Mouse (Mus musculus): ENCODE data around the gene Mettl17. TPM values are rescaled to one million over a fixed set of nuclear protein-coding genes. Genes with fewer than 3 reads are reported as not detected.

The Mettl17 gene
- polyA plus RNA-seq, 1 experiment from 2014 or later = 37.9 TPM

- Histone ChIP-seq H3K27me3 (ENCODE audit: control insufficient read depth, insufficient read depth, low read length) (no peaks in the 10 kb centered on the region), H3K27ac (replicated peaks; ENCODE audit: low read depth, low read length) (no peak within 1 kb of the TSS), H3K36me3 (replicated peaks; ENCODE audit: control insufficient read depth, insufficient read depth, low read depth, low read length) (no peaks in the 10 kb centered on the region), H3K4me1 (ENCODE audit: control insufficient read depth, insufficient read depth, low read length) (no peaks in the 10 kb centered on the region), H3K9me3 (replicated peaks; ENCODE audit: control insufficient read depth, low read length) (no peaks in the 10 kb centered on the region), H3K9ac (replicated peaks; ENCODE audit: low read length) (peak within 1 kb of the TSS; percentile 4), H3K4me3 (ENCODE audit: low read depth, low read length) (peak within 1 kb of the TSS; percentile 49), H3K4me2 (ENCODE audit: low read depth, low read length) (peak within 1 kb of the TSS; percentile 96)
- ATAC-seq (replicated peaks; ENCODE audit: insufficient number of reproducible peaks, low FRiP score, low TSS enrichment, low read depth) = peak; percentile 56
- DNase-seq (ENCODE audit: low spot score) = peak; percentile 58
- WGBS = 2% methylated on average over 22 of the region's 23 CpGs
These were observed 29.5 kb downstream of the Mettl17 start, which contains the start of gene Ndrg2 for GRCm38 (mm10) chr14:51913960-51914762. Gene Ndrg2, minus strand, starts transcription at chr14:51914158.

GRCm38 (mm10) chr14:51915030-51915429 is 30.4 kb downstream of the Mettl17 start:
- H3K27me3 ChIP-seq (ENCODE audit: control insufficient read depth, insufficient read depth, low read length) = no peaks in the 10 kb centered on the region
- WGBS = 23% methylated on average over 3 of the region's 3 CpGs
- ATAC-seq (replicated peaks; ENCODE audit: insufficient number of reproducible peaks, low FRiP score, low TSS enrichment, low read depth) = no peak
- H3K4me3 ChIP-seq (ENCODE audit: low read depth, low read length) = no peak overlapping the region
- H3K9ac ChIP-seq (replicated peaks; ENCODE audit: low read length) = no peak overlapping the region
- no peak for DNase-seq (ENCODE audit: low spot score)
- no peak overlapping the region for H3K4me2 ChIP-seq (ENCODE audit: low read depth, low read length)
- no peaks in the 10 kb centered on the region for H3K36me3 ChIP-seq (replicated peaks; ENCODE audit: control insufficient read depth, insufficient read depth, low read depth, low read length)
- no peak overlapping the region for H3K27ac ChIP-seq (replicated peaks; ENCODE audit: low read depth, low read length)
- no peaks in the 10 kb centered on the region for H3K9me3 ChIP-seq (replicated peaks; ENCODE audit: control insufficient read depth, low read length)
- no peaks in the 10 kb centered on the region for H3K4me1 ChIP-seq (ENCODE audit: control insufficient read depth, insufficient read depth, low read length)

- no peaks in the 10 kb centered on the region for H3K9me3 ChIP-seq (replicated peaks; ENCODE audit: control insufficient read depth, low read length)
- DNase-seq (ENCODE audit: low spot score) (no peak), ATAC-seq (replicated peaks; ENCODE audit: insufficient number of reproducible peaks, low FRiP score, low TSS enrichment, low read depth) (no peak)
- no peaks in the 10 kb centered on the region for H3K27me3 ChIP-seq (ENCODE audit: control insufficient read depth, insufficient read depth, low read length)
- WGBS = 88% methylated on average over 4 of the region's 4 CpGs
- H3K9ac ChIP-seq (replicated peaks; ENCODE audit: low read length) = no peak overlapping the region
- H3K4me2 ChIP-seq (ENCODE audit: low read depth, low read length) = no peak overlapping the region
- no peaks in the 10 kb centered on the region for H3K4me1 ChIP-seq (ENCODE audit: control insufficient read depth, insufficient read depth, low read length)
- H3K36me3 ChIP-seq (replicated peaks; ENCODE audit: control insufficient read depth, insufficient read depth, low read depth, low read length) = no peaks in the 10 kb centered on the region
- no peak overlapping the region for H3K27ac ChIP-seq (replicated peaks; ENCODE audit: low read depth, low read length)
- H3K4me3 ChIP-seq (ENCODE audit: low read depth, low read length) = no peak overlapping the region
These were observed 31.9 kb downstream of the Mettl17 start for GRCm38 (mm10) chr14:51916539-51916938.

GRCm38 (mm10) chr14:51918125-51918524 is 33.5 kb downstream of the Mettl17 start, which contains the start of gene Tppp2:
Gene Tppp2, plus strand, starts transcription at chr14:51918425.
- Histone ChIP-seq H3K9ac (replicated peaks; ENCODE audit: low read length) (no peak within 1 kb of the TSS), H3K36me3 (replicated peaks; ENCODE audit: control insufficient read depth, insufficient read depth, low read depth, low read length) (no peaks in the 10 kb centered on the region), H3K27ac (replicated peaks; ENCODE audit: low read depth, low read length) (no peak within 1 kb of the TSS), H3K4me1 (ENCODE audit: control insufficient read depth, insufficient read depth, low read length) (no peaks in the 10 kb centered on the region), H3K4me3 (ENCODE audit: low read depth, low read length) (no peak within 1 kb of the TSS), H3K9me3 (replicated peaks; ENCODE audit: control insufficient read depth, low read length) (no peaks in the 10 kb centered on the region), H3K4me2 (ENCODE audit: low read depth, low read length) (no peak within 1 kb of the TSS), H3K27me3 (ENCODE audit: control insufficient read depth, insufficient read depth, low read length) (no peaks in the 10 kb centered on the region)
- DNase-seq (ENCODE audit: low spot score) (no peak), ATAC-seq (replicated peaks; ENCODE audit: insufficient number of reproducible peaks, low FRiP score, low TSS enrichment, low read depth) (no peak)
- WGBS = 87% methylated on average over 4 of the region's 4 CpGs

- ATAC-seq (replicated peaks; ENCODE audit: insufficient number of reproducible peaks, low FRiP score, low TSS enrichment, low read depth) = no peak
- H3K4me2 ChIP-seq (ENCODE audit: low read depth, low read length) = no peak overlapping the region
- H3K27ac ChIP-seq (replicated peaks; ENCODE audit: low read depth, low read length) = no peak overlapping the region
- no peak overlapping the region for H3K9ac ChIP-seq (replicated peaks; ENCODE audit: low read length)
- no peaks in the 10 kb centered on the region for H3K4me1 ChIP-seq (ENCODE audit: control insufficient read depth, insufficient read depth, low read length)
- no peak overlapping the region for H3K4me3 ChIP-seq (ENCODE audit: low read depth, low read length)
- no peaks in the 10 kb centered on the region for H3K36me3 ChIP-seq (replicated peaks; ENCODE audit: control insufficient read depth, insufficient read depth, low read depth, low read length)
- H3K27me3 ChIP-seq (ENCODE audit: control insufficient read depth, insufficient read depth, low read length) = no peaks in the 10 kb centered on the region
- WGBS = 84% methylated on average over 4 of the region's 4 CpGs
- H3K9me3 ChIP-seq (replicated peaks; ENCODE audit: control insufficient read depth, low read length) = no peaks in the 10 kb centered on the region
- DNase-seq (ENCODE audit: low spot score) = no peak
These were observed 34.3 kb downstream of the Mettl17 start for GRCm38 (mm10) chr14:51918966-51919365.

DNA sequence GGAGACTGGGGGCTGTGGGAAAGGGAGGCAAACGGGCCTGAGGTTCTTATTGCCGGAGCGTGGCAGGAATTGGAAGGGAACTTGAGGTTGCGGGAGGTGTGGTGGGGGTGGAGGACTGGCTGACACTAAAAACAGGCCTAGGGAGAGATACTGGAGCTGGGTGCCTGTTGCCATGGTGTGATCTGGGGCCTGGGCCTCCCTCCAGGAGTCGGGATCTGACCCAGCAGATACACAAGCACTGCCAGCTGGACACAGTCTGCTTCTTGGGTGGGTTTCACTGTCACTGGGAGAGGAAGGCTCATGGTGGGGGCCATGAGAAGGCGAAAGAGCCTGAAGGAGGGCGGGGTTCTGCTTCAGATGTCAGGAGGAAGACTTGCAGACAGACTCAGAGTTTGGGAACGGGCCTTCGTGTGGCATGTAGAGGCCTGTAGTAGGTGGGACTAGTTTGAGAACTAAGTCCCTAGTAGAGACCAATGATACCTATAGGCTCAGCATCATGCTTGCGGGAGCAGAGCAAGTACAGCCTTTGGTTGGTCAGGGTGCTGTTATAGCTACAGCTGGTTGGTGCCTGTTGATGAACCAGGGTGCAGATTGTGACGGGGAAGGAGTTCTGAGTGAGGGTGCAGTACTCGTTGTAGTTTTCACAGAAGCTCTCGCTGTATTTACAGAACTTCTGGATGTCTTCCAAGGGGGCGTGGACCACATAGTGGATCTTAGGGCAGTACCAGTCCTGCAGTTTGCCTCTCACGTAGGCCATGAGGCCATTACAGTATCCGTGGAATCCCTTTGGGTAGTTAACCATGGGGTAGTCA is 37.3 kb downstream of the Mettl17 start:
- Histone ChIP-seq H3K36me3 (replicated peaks; ENCODE audit: control insufficient read depth, insufficient read depth, low read depth, low read length) (no peaks in the 10 kb centered on the region), H3K9me3 (replicated peaks; ENCODE audit: control insufficient read depth, low read length) (no peaks in the 10 kb centered on the region), H3K4me2 (ENCODE audit: low read depth, low read length) (no peak overlapping the region), H3K4me1 (ENCODE audit: control insufficient read depth, insufficient read depth, low read length) (no peaks in the 10 kb centered on the region), H3K27me3 (ENCODE audit: control insufficient read depth, insufficient read depth, low read length) (no peaks in the 10 kb centered on the region), H3K4me3 (ENCODE audit: low read depth, low read length) (no peak overlapping the region), H3K9ac (replicated peaks; ENCODE audit: low read length) (no peak overlapping the region), H3K27ac (replicated peaks; ENCODE audit: low read depth, low read length) (no peak overlapping the region)
- ATAC-seq (replicated peaks; ENCODE audit: insufficient number of reproducible peaks, low FRiP score, low TSS enrichment, low read depth) (no peak), DNase-seq (ENCODE audit: low spot score) (no peak)
- WGBS = 85% methylated on average over 16 of the region's 16 CpGs

GRCm38 (mm10) chr14:51922571-51922865 is 37.9 kb downstream of the Mettl17 start, which contains the start of gene Rnase13:
Gene Rnase13, minus strand, starts transcription at chr14:51922773.
- 79% methylated on average over 7 of the region's 7 CpGs for WGBS
- Histone ChIP-seq H3K27me3 (ENCODE audit: control insufficient read depth, insufficient read depth, low read length) (no peaks in the 10 kb centered on the region), H3K9ac (replicated peaks; ENCODE audit: low read length) (no peak within 1 kb of the TSS), H3K27ac (replicated peaks; ENCODE audit: low read depth, low read length) (no peak within 1 kb of the TSS), H3K4me3 (ENCODE audit: low read depth, low read length) (no peak within 1 kb of the TSS), H3K4me1 (ENCODE audit: control insufficient read depth, insufficient read depth, low read length) (no peaks in the 10 kb centered on the region), H3K36me3 (replicated peaks; ENCODE audit: control insufficient read depth, insufficient read depth, low read depth, low read length) (no peaks in the 10 kb centered on the region), H3K4me2 (ENCODE audit: low read depth, low read length) (no peak within 1 kb of the TSS), H3K9me3 (replicated peaks; ENCODE audit: control insufficient read depth, low read length) (no peaks in the 10 kb centered on the region)
- no peak for ATAC-seq (replicated peaks; ENCODE audit: insufficient number of reproducible peaks, low FRiP score, low TSS enrichment, low read depth)
- no peak for DNase-seq (ENCODE audit: low spot score)

- ATAC-seq (replicated peaks; ENCODE audit: insufficient number of reproducible peaks, low FRiP score, low TSS enrichment, low read depth) (no peak), DNase-seq (ENCODE audit: low spot score) (no peak)
- no peak overlapping the region for H3K27ac ChIP-seq (replicated peaks; ENCODE audit: low read depth, low read length)
- H3K9ac ChIP-seq (replicated peaks; ENCODE audit: low read length) = no peak overlapping the region
- H3K36me3 ChIP-seq (replicated peaks; ENCODE audit: control insufficient read depth, insufficient read depth, low read depth, low read length) = no peaks in the 10 kb centered on the region
- no peak overlapping the region for H3K4me2 ChIP-seq (ENCODE audit: low read depth, low read length)
- no peaks in the 10 kb centered on the region for H3K9me3 ChIP-seq (replicated peaks; ENCODE audit: control insufficient read depth, low read length)
- no peaks in the 10 kb centered on the region for H3K4me1 ChIP-seq (ENCODE audit: control insufficient read depth, insufficient read depth, low read length)
- WGBS = 83% methylated on average over 2 of the region's 2 CpGs
- H3K4me3 ChIP-seq (ENCODE audit: low read depth, low read length) = no peak overlapping the region
- H3K27me3 ChIP-seq (ENCODE audit: control insufficient read depth, insufficient read depth, low read length) = no peaks in the 10 kb centered on the region
These were observed 38.3 kb downstream of the Mettl17 start for GRCm38 (mm10) chr14:51922910-51923309.
